Mouse (Mus musculus): ENCODE measurements at regions not wholly inside any gene's neighbourhood (a gene's known extent, or its start where the extent isn't known, plus 50 kb on each side); places are given as distances from the start of the nearest gene placed in this dataset.

DNA sequence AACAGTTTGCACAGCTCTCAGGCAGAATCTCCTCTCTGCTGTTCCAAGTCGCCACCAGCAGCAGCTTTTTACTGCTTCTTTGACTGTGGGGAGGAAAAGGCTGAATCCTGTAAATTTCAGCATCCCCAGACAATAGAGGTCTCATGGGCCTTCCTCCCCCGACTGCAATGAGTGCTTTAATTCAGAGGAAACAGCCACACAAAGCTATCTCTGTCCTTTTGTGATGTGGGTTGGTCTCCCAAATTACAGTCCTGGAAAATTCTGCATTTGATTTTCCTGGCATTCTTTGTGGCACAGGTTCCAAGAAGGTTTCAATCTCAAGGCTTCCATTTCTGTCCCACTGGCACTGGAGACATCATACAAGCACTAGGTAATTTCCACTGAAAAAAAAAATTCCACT is 152.6 kb upstream of the Nmur2 start:
- Histone ChIP-seq H3K4me3 (no peak overlapping the region), H3K9me3 (replicated peaks) (no peaks in the 10 kb centered on the region), H3K27ac (replicated peaks) (no peak overlapping the region), H3K27me3 (ENCODE audit: low read depth, poor library complexity, severe bottlenecking) (no peaks in the 10 kb centered on the region), H3K4me1 (no peaks in the 10 kb centered on the region), H3K36me3 (no peaks in the 10 kb centered on the region)
- WGBS, result 68% methylated on average over 2 of the region's 2 CpGs
- no peak for DNase-seq (ENCODE audit: low spot score)

GRCm38 (mm10) chr11:56173895-56174294 is 133.1 kb upstream of the Nmur2 start:
- WGBS, result 92% methylated on average over 1 of the region's 1 CpGs
- no peak overlapping the region for H3K4me3 ChIP-seq
- DNase-seq (ENCODE audit: low spot score), result no peak
- H3K9me3 ChIP-seq (replicated peaks), result no peaks in the 10 kb centered on the region
- no peaks in the 10 kb centered on the region for H3K4me1 ChIP-seq
- no peak overlapping the region for H3K27ac ChIP-seq (replicated peaks)
- H3K36me3 ChIP-seq, result no peaks in the 10 kb centered on the region
- H3K27me3 ChIP-seq (ENCODE audit: low read depth, poor library complexity, severe bottlenecking), result no peaks in the 10 kb centered on the region

- WGBS, result 94% methylated on average over 3 of the region's 3 CpGs
- Histone ChIP-seq H3K4me3 (no peak overlapping the region), H3K9me3 (replicated peaks) (no peaks in the 10 kb centered on the region), H3K27ac (replicated peaks) (no peak overlapping the region), H3K36me3 (no peaks in the 10 kb centered on the region), H3K4me1 (no peaks in the 10 kb centered on the region), H3K27me3 (ENCODE audit: low read depth, poor library complexity, severe bottlenecking) (no peaks in the 10 kb centered on the region)
- DNase-seq (ENCODE audit: low spot score), result no peak
These were observed 132.4 kb upstream of the Nmur2 start for GRCm38 (mm10) chr11:56173246-56173645.

GRCm38 (mm10) chr11:56169576-56169975 is 128.8 kb upstream of the Nmur2 start:
- DNase-seq (ENCODE audit: low spot score), result no peak

GRCm38 (mm10) chr11:56166849-56167248 is 126.0 kb upstream of the Nmur2 start:
- H3K4me1 ChIP-seq, result peaks cover 15% of the 10 kb centered on the region
- no peak overlapping the region for H3K27ac ChIP-seq (replicated peaks)
- no peaks in the 10 kb centered on the region for H3K9me3 ChIP-seq (replicated peaks)
- H3K27me3 ChIP-seq (ENCODE audit: low read depth, poor library complexity, severe bottlenecking), result no peaks in the 10 kb centered on the region
- no peak for DNase-seq (ENCODE audit: low spot score)
- WGBS, result 55% methylated on average over 2 of the region's 2 CpGs
- no peaks in the 10 kb centered on the region for H3K36me3 ChIP-seq
- H3K4me3 ChIP-seq, result no peak overlapping the region

More at GRCm38 (mm10) chr11:56169576-56169975, 128.8 kb upstream of the Nmur2 start:
- H3K36me3 ChIP-seq, result no peaks in the 10 kb centered on the region
- H3K27ac ChIP-seq (replicated peaks), result no peak overlapping the region
- WGBS, result 84% methylated on average over 9 of the region's 9 CpGs
- H3K4me3 ChIP-seq, result no peak overlapping the region
- no peaks in the 10 kb centered on the region for H3K9me3 ChIP-seq (replicated peaks)
- H3K4me1 ChIP-seq, result peaks cover 15% of the 10 kb centered on the region
- H3K27me3 ChIP-seq (ENCODE audit: low read depth, poor library complexity, severe bottlenecking), result no peaks in the 10 kb centered on the region

DNA sequence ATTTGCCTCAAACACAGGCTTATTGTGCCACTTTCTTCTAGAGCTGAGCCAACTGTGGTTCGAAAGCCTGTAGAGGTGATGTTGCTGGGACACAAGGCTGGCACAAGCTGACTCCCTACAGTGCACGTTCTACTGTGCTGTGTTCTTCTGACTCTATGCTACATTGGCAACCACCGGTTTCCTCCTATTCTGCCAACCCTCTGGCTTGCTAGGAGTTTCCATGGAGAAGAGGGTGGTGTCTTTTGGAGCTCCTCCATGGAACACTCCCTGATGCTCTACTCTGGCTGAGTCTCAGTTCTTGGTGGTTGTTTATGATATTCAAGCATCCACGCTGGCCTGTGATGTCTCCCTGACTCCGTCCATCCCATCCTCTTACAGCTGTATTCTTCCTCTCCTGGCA is 124.9 kb upstream of the Nmur2 start:
- Histone ChIP-seq H3K9me3 (replicated peaks) (no peaks in the 10 kb centered on the region), H3K27me3 (ENCODE audit: low read depth, poor library complexity, severe bottlenecking) (no peaks in the 10 kb centered on the region; the same call in 1 of the 2 replicates), H3K4me1 (peaks cover 17% of the 10 kb centered on the region), H3K4me3 (no peak overlapping the region), H3K36me3 (no peaks in the 10 kb centered on the region), H3K27ac (replicated peaks) (no peak overlapping the region)
- no peak for DNase-seq (ENCODE audit: low spot score)
- 88% methylated on average over 5 of the region's 5 CpGs for WGBS

GRCm38 (mm10) chr11:56160286-56160685 is 119.5 kb upstream of the Nmur2 start:
- Histone ChIP-seq H3K27ac (replicated peaks) (no peak overlapping the region), H3K36me3 (no peaks in the 10 kb centered on the region), H3K27me3 (ENCODE audit: low read depth, poor library complexity, severe bottlenecking) (peaks cover 7% of the 10 kb centered on the region), H3K4me3 (no peak overlapping the region), H3K4me1 (peaks cover 13% of the 10 kb centered on the region), H3K9me3 (replicated peaks) (no peaks in the 10 kb centered on the region)
- no peak for DNase-seq (ENCODE audit: low spot score)
- WGBS, result 52% methylated on average over 2 of the region's 2 CpGs

- peak; percentile 59 for DNase-seq (ENCODE audit: low spot score)
These were observed 118.7 kb upstream of the Nmur2 start for GRCm38 (mm10) chr11:56159412-56160074.

GRCm38 (mm10) chr11:56150825-56151342 is 110.1 kb upstream of the Nmur2 start:
- WGBS, result 36% methylated on average over 13 of the region's 13 CpGs
- no peak for DNase-seq (ENCODE audit: low spot score)
- Histone ChIP-seq H3K27me3 (ENCODE audit: low read depth, poor library complexity, severe bottlenecking) (peaks cover 32% of the 10 kb centered on the region), H3K4me1 (peaks cover 16% of the 10 kb centered on the region), H3K36me3 (no peaks in the 10 kb centered on the region), H3K27ac (replicated peaks) (no peak overlapping the region), H3K4me3 (no peak overlapping the region), H3K9me3 (replicated peaks) (no peaks in the 10 kb centered on the region)

More at GRCm38 (mm10) chr11:56159412-56160074, 118.7 kb upstream of the Nmur2 start:
- WGBS, result 48% methylated on average over 10 of the region's 10 CpGs
- Histone ChIP-seq H3K27ac (replicated peaks) (no peak overlapping the region), H3K4me3 (no peak overlapping the region), H3K4me1 (peaks cover 13% of the 10 kb centered on the region), H3K36me3 (no peaks in the 10 kb centered on the region), H3K27me3 (ENCODE audit: low read depth, poor library complexity, severe bottlenecking) (peaks cover 7% of the 10 kb centered on the region), H3K9me3 (replicated peaks) (no peaks in the 10 kb centered on the region)

DNA sequence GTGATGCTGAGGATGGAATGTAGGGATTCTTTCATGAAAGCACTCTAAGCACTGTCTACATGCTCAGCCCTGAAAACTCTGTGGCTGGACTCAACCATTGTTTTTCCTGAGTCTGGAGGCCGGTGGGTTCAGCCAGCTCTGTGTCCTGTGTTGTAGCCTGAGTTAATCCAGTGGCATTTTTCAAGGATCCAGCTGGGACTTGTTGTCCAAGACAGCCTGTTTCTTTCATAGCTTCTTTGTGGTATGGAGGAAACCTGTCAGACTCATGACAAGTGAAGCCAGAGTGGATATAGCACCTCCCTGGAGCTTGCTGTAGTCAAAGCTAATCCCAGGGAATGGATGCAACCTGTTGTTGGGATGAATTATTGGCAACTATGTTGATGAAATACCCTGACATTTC is 108.9 kb upstream of the Nmur2 start:
- WGBS, result 54% methylated on average over 1 of the region's 1 CpGs
- no peaks in the 10 kb centered on the region for H3K9me3 ChIP-seq (replicated peaks)
- no peak overlapping the region for H3K27ac ChIP-seq (replicated peaks)
- H3K36me3 ChIP-seq, result no peaks in the 10 kb centered on the region
- H3K4me1 ChIP-seq, result peaks cover 16% of the 10 kb centered on the region
- H3K4me3 ChIP-seq, result no peak overlapping the region
- DNase-seq (ENCODE audit: low spot score), result no peak
- peaks cover 32% of the 10 kb centered on the region for H3K27me3 ChIP-seq (ENCODE audit: low read depth, poor library complexity, severe bottlenecking)

DNA sequence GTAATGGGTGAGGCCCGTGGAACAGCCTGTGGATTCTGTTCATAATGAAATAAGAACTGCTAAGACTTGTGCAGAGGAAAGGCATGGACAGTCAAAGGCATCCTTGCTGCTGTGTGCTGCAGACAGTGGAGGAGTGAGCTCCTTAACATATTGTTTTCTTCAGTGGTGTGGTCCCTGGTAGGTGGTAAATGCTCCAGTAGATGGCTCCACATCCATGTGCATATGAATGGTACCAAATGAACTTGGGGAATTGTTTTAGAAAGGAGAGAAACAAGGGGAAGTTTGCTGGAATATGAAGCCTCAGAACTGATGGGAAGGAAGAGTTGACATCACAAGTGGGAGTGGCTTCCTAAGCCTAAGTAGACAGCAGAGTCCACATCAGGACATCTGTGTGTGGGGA is 108.1 kb upstream of the Nmur2 start:
- 67% methylated on average over 1 of the region's 1 CpGs for WGBS
- no peak for DNase-seq (ENCODE audit: low spot score)
- Histone ChIP-seq H3K27ac (replicated peaks) (no peak overlapping the region), H3K27me3 (ENCODE audit: low read depth, poor library complexity, severe bottlenecking) (peaks cover 32% of the 10 kb centered on the region), H3K9me3 (replicated peaks) (no peaks in the 10 kb centered on the region), H3K4me1 (peaks cover 16% of the 10 kb centered on the region), H3K4me3 (no peak overlapping the region), H3K36me3 (no peaks in the 10 kb centered on the region)

DNA sequence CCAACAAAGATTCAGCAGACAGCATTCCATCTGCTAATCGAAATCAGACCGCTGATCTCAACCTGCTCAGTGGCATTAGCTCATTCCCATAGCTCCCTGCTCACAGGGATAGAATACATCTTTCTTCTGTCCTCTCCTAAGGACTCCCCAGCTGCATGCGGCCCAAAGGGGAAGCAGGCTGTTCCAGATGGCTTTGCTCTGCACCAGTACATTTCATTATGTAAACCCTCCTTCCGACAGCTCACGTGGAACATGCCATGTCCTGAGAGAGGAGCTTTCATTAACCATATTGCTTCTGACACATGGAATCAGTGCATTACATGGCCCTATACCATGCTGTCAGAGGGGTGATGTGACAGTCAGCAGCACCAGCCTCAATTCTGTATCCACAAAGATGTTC is 105.9 kb upstream of the Nmur2 start:
- no peak overlapping the region for H3K4me3 ChIP-seq
- no peak for DNase-seq (ENCODE audit: low spot score)
- H3K27me3 ChIP-seq (ENCODE audit: low read depth, poor library complexity, severe bottlenecking), result peaks cover 14% of the 10 kb centered on the region
- no peaks in the 10 kb centered on the region for H3K36me3 ChIP-seq
- no peak overlapping the region for H3K27ac ChIP-seq (replicated peaks)
- no peaks in the 10 kb centered on the region for H3K9me3 ChIP-seq (replicated peaks)
- 74% methylated on average over 5 of the region's 5 CpGs for WGBS
- peaks cover 16% of the 10 kb centered on the region for H3K4me1 ChIP-seq

- 0 out of 2 replicates have a peak overlapping the region, but pooled peaks have one; percentile 11 for H3K4me3 ChIP-seq
- peak; percentile 36 for DNase-seq (ENCODE audit: low spot score)
- no peaks in the 10 kb centered on the region for H3K4me1 ChIP-seq
- no peaks in the 10 kb centered on the region for H3K36me3 ChIP-seq
- 35% methylated on average over 15 of the region's 15 CpGs for WGBS
- no peaks in the 10 kb centered on the region for H3K9me3 ChIP-seq (replicated peaks)
- H3K27me3 ChIP-seq (ENCODE audit: low read depth, poor library complexity, severe bottlenecking), result no peaks in the 10 kb centered on the region
- H3K27ac ChIP-seq (replicated peaks), result no peak overlapping the region
These were observed 90.6 kb upstream of the Nmur2 start for GRCm38 (mm10) chr11:56131339-56131823.

All from midbrain, embryonic 10.5 days (tissue).